Mouse (Mus musculus) E14TG2a.4 (cell line): Measurements from ENCODE around the gene Olfr1436.

Experiments
- CTCF ChIP-seq: conservative IDR thresholded peaks from 2 replicates; pipeline ENCODE4 v1.5.1; 2014; ENCODE audit warnings: low read length
- NANOG ChIP-seq: IDR thresholded peaks from 2 replicates; pipeline ENCODE4 v1.6.1; 2014; ENCODE audit warnings: borderline replicate concordance, low read length, mixed read lengths
- POU5F1 ChIP-seq: IDR thresholded peaks from 2 replicates; pipeline ENCODE4 v1.6.1; 2014; ENCODE audit warnings: low read length, borderline replicate concordance

GRCm38 (mm10) chr19:12279554-12279953, 19.4 kb downstream of the Olfr1436 start, which contains the start of gene Olfr1434:
- TF ChIP-seq CTCF (no peak), NANOG (no peak), POU5F1 (no peak)
